Mouse (Mus musculus): ENCODE measurements at regions not wholly inside any gene's neighbourhood (a gene's known extent, or its start where the extent isn't known, plus 50 kb on each side); places are given as distances from the start of the nearest gene placed in this dataset.

DNA sequence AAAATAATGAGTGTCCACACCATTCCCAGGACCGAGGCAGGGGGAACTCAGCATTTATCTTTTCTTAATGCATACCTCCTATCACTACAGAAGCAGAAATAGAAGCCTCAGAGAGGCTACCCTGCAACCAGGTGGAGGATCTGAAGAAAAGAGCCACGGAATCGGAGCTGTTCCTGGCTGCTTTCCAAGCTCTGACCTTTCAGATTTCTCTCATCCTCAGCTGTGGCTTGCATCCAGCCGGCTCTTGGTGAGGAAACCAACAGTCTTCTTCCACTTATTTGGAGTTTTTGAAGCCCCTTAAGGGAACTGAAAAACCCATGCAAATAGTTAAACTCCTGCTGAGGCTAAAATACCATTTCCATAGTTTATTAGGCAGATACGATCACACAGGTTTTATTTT lies 907.3 kb downstream of the Ets1 start:
- no peak for TF ChIP-seq CTCF (conservative IDR thresholded peaks at IDR 0.05; ENCODE audit: low read length)
- TF ChIP-seq POU5F1 (IDR thresholded peaks at IDR 0.05; ENCODE audit: borderline replicate concordance, low read length): no peak
- TF ChIP-seq NANOG (IDR thresholded peaks at IDR 0.05; ENCODE audit: borderline replicate concordance, low read length): no peak
